Mouse (Mus musculus): Measurements from ENCODE around the gene Birc2. TPM values are rescaled to one million over a fixed set of nuclear protein-coding genes. Genes with fewer than 3 reads are reported as not detected.

Birc2 gene
- 14.9 and 15.6 TPM in 2 replicates for polyA plus RNA-seq (2015; fragmentation: Nextera tagmentation; extraction: Ambion mirVana)

GRCm38 (mm10) chr9:7836905-7837805, at the start of gene Birc2:
TSS of gene Birc2 (minus strand) at chr9:7837064.

GRCm38 (mm10) chr9:7872775-7873439, 36.0 kb upstream of the Birc2 start, which contains the start of gene Birc3:
TSS of gene Birc3 (minus strand) at chr9:7873186.

Small RNAs within 50 kb of the gene (microRNA-seq; reads per million reads assigned to microRNA genes)
- gene Mir5618: 9.3 reads per million, percentile 19 among the genes with 10 or more reads in this experiment

Other genes starting within 250 kb of the Birc2 start
- gene Mmp20, start 208.8 kb downstream of the Birc2 start, polyA plus RNA-seq (2015; fragmentation: Nextera tagmentation; extraction: Ambion mirVana): not detected in 2 replicates
- gene Mmp7, start 145.0 kb downstream of the Birc2 start, polyA plus RNA-seq (2015; fragmentation: Nextera tagmentation; extraction: Ambion mirVana): 0.51 and 2.4 TPM in 2 replicates
- gene Tmem123, start 73.0 kb downstream of the Birc2 start, polyA plus RNA-seq (2015; fragmentation: Nextera tagmentation; extraction: Ambion mirVana): 299 and 378 TPM in 2 replicates
- 6.2 TPM in 2 replicates for gene Birc3, start 36.1 kb upstream of the Birc2 start, polyA plus RNA-seq (2015; fragmentation: Nextera tagmentation; extraction: Ambion mirVana)
- 14.9 and 17.4 TPM in 2 replicates for gene Yap1, start 167.5 kb upstream of the Birc2 start, polyA plus RNA-seq (2015; fragmentation: Nextera tagmentation; extraction: Ambion mirVana)
- 3.4 and 3.8 TPM in 2 replicates for gene Cfap300, start 205.8 kb upstream of the Birc2 start, polyA plus RNA-seq (2015; fragmentation: Nextera tagmentation; extraction: Ambion mirVana)

All from urinary bladder, postnatal 0 days (tissue).